Mouse (Mus musculus): ENCODE results near the gene Fndc3a. TPM values are rescaled to one million over a fixed set of nuclear protein-coding genes. Genes with fewer than 3 reads are reported as not detected.
A peak's percentile ranks its signal among the peaks of the same experiment; 100 is the strongest.

Fndc3a gene
- total RNA-seq (2021): 10 to 100 TPM; 13.6 to 14.5 TPM
- polyA plus RNA-seq (2012; rRNA removed): 9.2 and 17.2 TPM in 2 replicates
- long read RNA-seq, full-length matches to known transcripts: 2 of 4 reads
- long read RNA-seq, partial matches to known transcripts: 1 of 4 reads
- long read RNA-seq, other reads (novel, unspliced or antisense): 1 of 4 reads

DNA sequence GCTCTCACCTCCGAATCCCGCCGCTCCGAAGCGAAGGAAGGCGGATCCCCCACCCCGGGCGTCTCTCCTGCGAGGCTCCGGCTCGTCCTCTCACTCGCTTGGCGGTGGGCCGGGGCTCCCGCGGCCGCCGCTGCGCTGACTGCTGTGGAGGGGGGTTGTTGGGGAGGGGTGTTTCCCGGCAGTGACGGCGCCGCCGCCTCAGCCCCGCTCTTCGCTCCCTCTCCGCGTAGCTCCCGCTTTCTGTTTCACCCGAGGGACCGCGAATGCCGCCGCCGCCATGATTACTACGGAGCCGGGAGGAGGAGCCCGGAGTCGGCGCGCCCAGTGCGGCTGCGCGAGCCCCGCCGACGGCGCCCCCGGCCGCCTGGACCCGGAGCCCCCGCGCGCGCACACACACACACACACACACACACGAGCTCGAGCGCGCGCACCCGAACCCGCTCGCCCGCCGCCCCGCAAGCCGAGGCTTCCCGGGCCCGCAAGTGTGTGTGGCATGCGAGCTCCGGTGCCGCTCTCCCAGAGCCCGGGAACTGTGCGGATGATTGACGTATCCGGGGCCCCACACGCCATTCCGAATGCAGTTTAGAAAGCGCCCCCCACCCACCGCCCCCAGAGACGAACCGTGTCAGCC is at the start of gene Fndc3a:
Fndc3a (minus strand) TSS at position 294 of the 631 bp plus-strand sequence.
- intact Hi-C loops (cut with DNase I): loop anchor here (1.0 kb wide), 2 partner anchors 107 to 273 kb away; no protein-coding TSS in a partner anchor
- Histone ChIP-seq H3K79me2 (replicated peaks; ENCODE audit: control insufficient read depth, insufficient read depth, low read length) (no peaks in the 10 kb centered on the region; the same call in none of the 2 replicates), H3K4me1 (ENCODE audit: control insufficient read depth, insufficient read depth, low read length) (no peaks in the 10 kb centered on the region; the same call in 1 of the 2 replicates), H3K27ac (peak within 1 kb of the TSS; percentile 86), H3K27me3 (ENCODE audit: control insufficient read depth, insufficient read depth, low read length) (no peaks in the 10 kb centered on the region), H3K36me3 (ENCODE audit: control insufficient read depth, insufficient read depth, low read length) (no peaks in the 10 kb centered on the region; the same call in 1 of the 2 replicates), H3K9ac (ENCODE audit: low read depth, low read length) (peak within 1 kb of the TSS; percentile 89), H3K4me3 (peak within 1 kb of the TSS; percentile 75)
- DNase-seq: peak; percentile 90 to 92
- TF ChIP-seq EP300 (IDR thresholded peaks at IDR 0.05; ENCODE audit: insufficient read depth, low read depth, low read length): no peak
- no peak for TF ChIP-seq CTCF (IDR thresholded peaks at IDR 0.05)
- no peak for TF ChIP-seq POLR2A (IDR thresholded peaks at IDR 0.05; ENCODE audit: insufficient read depth, low read depth, low read length)
- WGBS: under 1% methylated on average over 77 of the region's 82 CpGs

- no peak overlapping the region for H3K4me3 ChIP-seq
- DNase-seq: no peak
- H3K79me2 ChIP-seq (replicated peaks; ENCODE audit: control insufficient read depth, insufficient read depth, low read length): no peaks in the 10 kb centered on the region
- no peak overlapping the region for H3K27ac ChIP-seq
- intact Hi-C loops (cut with DNase I): no loop called here
- H3K4me1 ChIP-seq (ENCODE audit: control insufficient read depth, insufficient read depth, low read length): no peaks in the 10 kb centered on the region
- TF ChIP-seq CTCF (IDR thresholded peaks at IDR 0.05): no peak
- TF ChIP-seq POLR2A (IDR thresholded peaks at IDR 0.05; ENCODE audit: insufficient read depth, low read depth, low read length): no peak
- no peak for TF ChIP-seq EP300 (IDR thresholded peaks at IDR 0.05; ENCODE audit: insufficient read depth, low read depth, low read length)
- 78% methylated on average over 6 of the region's 6 CpGs for WGBS
- H3K27me3 ChIP-seq (ENCODE audit: control insufficient read depth, insufficient read depth, low read length): no peaks in the 10 kb centered on the region
- no peaks in the 10 kb centered on the region for H3K36me3 ChIP-seq (ENCODE audit: control insufficient read depth, insufficient read depth, low read length)
- no peak overlapping the region for H3K9ac ChIP-seq (ENCODE audit: low read depth, low read length)
Measured at GRCm38 (mm10) chr14:72752893-72753292, 43.1 kb upstream of the Fndc3a start.

- Histone ChIP-seq H3K4me3 (no peak overlapping the region), H3K9ac (ENCODE audit: low read depth, low read length) (no peak overlapping the region), H3K4me1 (ENCODE audit: control insufficient read depth, insufficient read depth, low read length) (no peaks in the 10 kb centered on the region), H3K27me3 (ENCODE audit: control insufficient read depth, insufficient read depth, low read length) (no peaks in the 10 kb centered on the region), H3K79me2 (replicated peaks; ENCODE audit: control insufficient read depth, insufficient read depth, low read length) (no peaks in the 10 kb centered on the region), H3K27ac (no peak overlapping the region), H3K36me3 (ENCODE audit: control insufficient read depth, insufficient read depth, low read length) (no peaks in the 10 kb centered on the region)
- DNase-seq: no peak
- 72% methylated on average over 5 of the region's 5 CpGs for WGBS
- TF ChIP-seq EP300 (IDR thresholded peaks at IDR 0.05; ENCODE audit: insufficient read depth, low read depth, low read length) (no peak), POLR2A (IDR thresholded peaks at IDR 0.05; ENCODE audit: insufficient read depth, low read depth, low read length) (no peak), CTCF (IDR thresholded peaks at IDR 0.05) (no peak)
- intact Hi-C loops (cut with DNase I): no loop called here
Measured at GRCm38 (mm10) chr14:72750426-72751182, 40.8 kb upstream of the Fndc3a start.

- Histone ChIP-seq H3K36me3 (ENCODE audit: control insufficient read depth, insufficient read depth, low read length) (no peaks in the 10 kb centered on the region), H3K4me3 (no peak overlapping the region), H3K27ac (no peak overlapping the region), H3K27me3 (ENCODE audit: control insufficient read depth, insufficient read depth, low read length) (no peaks in the 10 kb centered on the region), H3K9ac (ENCODE audit: low read depth, low read length) (no peak overlapping the region), H3K4me1 (ENCODE audit: control insufficient read depth, insufficient read depth, low read length) (no peaks in the 10 kb centered on the region), H3K79me2 (replicated peaks; ENCODE audit: control insufficient read depth, insufficient read depth, low read length) (no peaks in the 10 kb centered on the region)
- WGBS: 85% methylated on average over 5 of the region's 5 CpGs
- no peak for DNase-seq
- TF ChIP-seq POLR2A (IDR thresholded peaks at IDR 0.05; ENCODE audit: insufficient read depth, low read depth, low read length): no peak
- no peak for TF ChIP-seq EP300 (IDR thresholded peaks at IDR 0.05; ENCODE audit: insufficient read depth, low read depth, low read length)
- no peak for TF ChIP-seq CTCF (IDR thresholded peaks at IDR 0.05)
- intact Hi-C loops (cut with DNase I): no loop called here
Measured at GRCm38 (mm10) chr14:72748331-72748730, 38.5 kb upstream of the Fndc3a start.

- Histone ChIP-seq H3K27me3 (ENCODE audit: control insufficient read depth, insufficient read depth, low read length) (no peaks in the 10 kb centered on the region), H3K4me3 (no peak overlapping the region), H3K9ac (ENCODE audit: low read depth, low read length) (no peak overlapping the region), H3K4me1 (ENCODE audit: control insufficient read depth, insufficient read depth, low read length) (no peaks in the 10 kb centered on the region), H3K36me3 (ENCODE audit: control insufficient read depth, insufficient read depth, low read length) (no peaks in the 10 kb centered on the region), H3K27ac (no peak overlapping the region), H3K79me2 (replicated peaks; ENCODE audit: control insufficient read depth, insufficient read depth, low read length) (no peaks in the 10 kb centered on the region)
- TF ChIP-seq CTCF (IDR thresholded peaks at IDR 0.05) (no peak), POLR2A (IDR thresholded peaks at IDR 0.05; ENCODE audit: insufficient read depth, low read depth, low read length) (no peak), EP300 (IDR thresholded peaks at IDR 0.05; ENCODE audit: insufficient read depth, low read depth, low read length) (no peak)
- no peak for DNase-seq
- intact Hi-C loops (cut with DNase I): no loop called here
- 57% methylated on average over 3 of the region's 3 CpGs for WGBS
Measured at GRCm38 (mm10) chr14:72741667-72742066, 31.9 kb upstream of the Fndc3a start.

Data from heart, adult 2 months (tissue).